Mouse (Mus musculus) adrenal gland, postnatal 25 days (tissue): Measurements from ENCODE around the gene Cd53. TPM values are rescaled to one million over a fixed set of nuclear protein-coding genes. Genes with fewer than 3 reads are reported as not detected.

Experiments
- DNase-seq: peaks from one replicate; pipeline ENCODE4 v3.0.0; 2021; ENCODE audit warnings: mixed read lengths
- long read RNA-seq: library from polyadenylated mRNA; stranded (forward); transcript quantifications from one replicate; pipeline ENCODE4 v2.0.0, GENCODE M21; 2021
- total RNA-seq: library from RNA; stranded (reverse); gene quantifications from 2 replicates; pipeline ENCODE4 v1.2.3, GENCODE M21; 2021

Gene Cd53
- total RNA-seq, result 4.9 and 5.3 TPM in 2 replicates
- long read RNA-seq, partial matches to known transcripts, result 0 of 2 reads
- long read RNA-seq, other reads (novel, unspliced or antisense), result 0 of 2 reads

DNA sequence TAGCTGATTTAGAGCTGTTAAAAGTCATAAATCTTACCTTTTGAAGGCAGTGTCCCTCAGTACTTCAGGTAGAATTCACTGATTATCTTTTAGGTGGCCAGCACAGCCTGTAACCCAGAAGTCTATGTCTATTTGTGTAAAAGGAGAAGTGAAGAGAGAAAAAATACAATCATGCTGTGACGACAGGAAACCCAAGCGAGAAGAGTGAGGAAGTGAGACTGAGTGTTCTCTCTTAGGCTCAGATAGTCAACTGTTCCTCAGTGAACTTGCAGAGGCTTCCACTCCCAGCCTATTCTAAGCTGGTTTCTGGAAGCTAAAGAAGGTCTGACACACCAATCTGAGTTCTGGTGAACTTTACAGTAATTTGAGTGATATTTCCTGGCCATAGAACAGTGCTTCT, at the start of gene Cd53:
TSS of gene Cd53 (minus strand) at position 220 of the 400 bp plus-strand sequence.
- no peak for DNase-seq

DNA sequence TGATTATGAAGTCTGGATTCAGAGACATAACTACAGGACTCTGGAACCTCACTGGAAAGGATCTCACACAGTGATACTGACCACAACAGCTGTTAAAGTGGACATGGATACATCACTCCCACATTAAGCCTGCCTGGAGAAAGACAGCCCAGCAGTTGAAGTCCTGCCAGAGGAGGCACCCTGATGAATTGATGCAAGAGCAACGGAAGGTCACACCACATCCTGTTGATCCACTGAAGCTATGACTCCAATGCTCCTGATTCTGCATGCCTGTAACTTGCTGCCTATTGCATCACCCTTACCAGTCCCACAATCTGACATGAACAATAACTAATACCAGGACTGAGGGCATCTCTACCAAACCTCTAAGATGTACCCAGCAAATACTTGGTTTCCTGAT, 42.2 kb upstream of the Cd53 start:
- DNase-seq, result no peak

DNA sequence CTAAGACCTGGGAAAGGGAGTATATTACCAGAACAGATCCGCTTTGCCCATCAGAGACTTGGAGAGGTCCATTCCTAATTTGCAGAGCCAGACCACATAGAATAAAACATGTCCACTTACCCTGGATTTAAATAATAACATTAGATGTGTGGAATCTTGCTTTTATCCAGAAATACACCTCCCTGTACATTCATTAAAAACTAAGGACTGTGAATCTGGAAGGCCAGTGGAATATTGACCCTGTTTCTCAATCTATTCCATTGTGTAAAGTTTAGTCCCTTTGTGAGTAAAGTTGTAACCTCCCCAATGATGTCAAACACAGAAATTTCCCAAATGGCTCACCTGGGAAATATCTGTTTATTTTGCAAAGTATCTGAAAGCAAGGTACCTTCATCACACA, 36.2 kb upstream of the Cd53 start, which contains the start of gene Olfr266:
TSS of gene Olfr266 (minus strand) at position 101 of the 400 bp plus-strand sequence.
- DNase-seq, result no peak

DNA sequence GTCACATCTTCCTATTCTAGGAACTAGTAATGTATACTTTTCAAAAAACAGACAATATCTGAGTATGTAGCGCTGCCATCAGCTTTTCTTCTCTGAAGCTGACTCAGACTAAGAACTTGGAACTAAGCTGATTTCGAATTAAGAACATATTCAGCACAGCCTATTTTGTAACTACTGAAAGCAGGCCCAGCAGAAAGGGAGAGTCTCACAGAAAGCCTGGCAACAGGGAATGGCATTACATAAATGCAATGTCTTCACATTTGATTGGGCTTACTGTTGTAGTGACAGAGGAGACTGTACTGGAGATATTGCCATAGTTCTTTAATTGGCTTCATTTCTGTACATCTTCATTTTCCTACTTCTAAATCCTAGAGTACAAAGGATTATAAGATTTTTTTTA, 27.7 kb upstream of the Cd53 start:
- DNase-seq, result no peak

DNA sequence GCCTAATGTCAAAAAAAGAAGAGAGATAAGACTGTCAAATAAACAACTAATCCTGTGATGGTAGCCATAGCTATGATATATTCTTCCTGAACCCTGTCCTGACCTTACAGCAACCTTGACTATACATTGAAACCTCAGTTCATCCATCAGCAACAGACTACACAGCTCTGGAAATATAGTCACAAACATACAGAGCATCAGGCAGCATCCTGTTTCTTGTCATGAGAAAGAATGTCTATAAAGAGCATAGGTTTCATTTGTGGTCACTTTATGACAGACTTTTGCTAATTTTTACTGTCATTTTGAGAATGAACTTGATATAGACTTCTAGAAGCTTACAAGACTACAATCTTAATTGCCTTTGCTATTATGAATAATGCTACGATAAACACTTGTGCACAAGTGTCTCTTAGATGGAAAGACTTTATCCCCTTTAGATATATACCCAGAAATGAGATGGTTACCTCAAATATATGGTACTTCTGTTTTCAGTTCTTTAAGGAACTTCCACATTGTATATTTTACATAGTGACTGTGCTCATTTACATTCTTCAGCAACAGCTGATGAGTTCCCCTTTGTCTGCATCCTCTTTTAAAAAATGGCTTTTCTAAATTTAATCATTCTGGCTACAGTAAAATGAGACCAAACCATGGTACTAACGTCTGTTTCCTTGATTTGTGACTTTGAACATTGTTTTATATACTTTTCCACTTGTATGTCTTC, 19.2 kb upstream of the Cd53 start:
- DNase-seq, result no peak

DNA sequence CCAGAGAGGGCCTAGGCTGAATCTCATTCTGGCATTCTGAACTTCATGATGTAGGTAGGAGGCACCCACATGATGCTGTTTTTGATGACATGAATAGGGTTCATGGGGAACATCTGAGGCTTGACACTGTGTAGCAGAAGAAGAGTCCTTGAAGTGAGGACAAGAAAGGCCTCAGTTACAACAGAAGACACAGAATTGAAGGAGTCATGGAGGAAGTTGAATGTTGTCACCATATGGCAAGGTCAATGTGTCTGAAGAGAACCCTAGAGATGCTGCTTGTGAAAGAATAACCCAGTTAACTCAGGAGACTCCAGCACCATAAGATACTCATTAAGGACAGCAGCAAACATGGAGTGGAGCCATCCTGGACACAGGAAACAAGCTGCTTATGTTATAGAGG, 8.1 kb upstream of the Cd53 start:
- DNase-seq, result no peak

DNA sequence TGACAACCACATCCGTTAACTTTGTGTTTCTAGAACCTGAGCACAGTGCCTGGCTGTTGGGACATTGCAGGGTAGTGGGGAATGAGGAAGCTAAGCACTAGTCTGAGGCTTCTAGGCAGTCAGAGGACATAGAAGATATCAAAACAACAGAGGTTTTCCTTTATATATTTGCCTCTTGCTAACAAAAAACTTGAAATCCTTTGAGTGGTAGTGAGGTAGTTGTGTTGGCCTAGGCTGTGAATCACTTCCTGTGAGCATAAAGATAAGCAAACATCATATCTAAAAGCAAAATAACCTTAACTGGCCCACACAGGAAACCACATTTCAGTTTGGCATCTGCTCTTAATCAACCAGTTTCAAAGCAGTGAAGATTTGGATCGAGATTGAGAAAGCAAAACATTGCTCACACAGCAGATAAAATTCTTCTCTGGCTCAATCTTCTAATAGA, 1.5 kb downstream of the Cd53 start:
- no peak for DNase-seq

DNA sequence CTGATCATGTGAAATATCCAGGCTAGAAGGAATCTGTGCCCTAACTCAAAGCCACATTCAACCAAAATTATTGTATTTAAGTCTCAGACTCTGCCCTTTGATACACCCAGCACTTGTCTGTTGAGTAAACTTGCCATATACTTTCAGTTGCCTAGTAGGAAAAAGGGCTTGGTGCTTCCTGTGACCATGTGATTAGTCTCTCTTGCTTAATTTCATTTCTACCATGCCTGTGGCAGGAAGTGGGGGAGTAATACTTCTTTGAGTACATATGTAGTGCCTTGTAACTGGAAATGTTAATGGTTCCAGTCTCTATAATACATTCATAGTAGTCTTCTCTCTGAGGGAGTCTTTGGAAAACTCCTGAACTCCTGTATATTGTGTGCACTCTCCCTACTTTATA, 2.0 kb downstream of the Cd53 start:
- no peak for DNase-seq

DNA sequence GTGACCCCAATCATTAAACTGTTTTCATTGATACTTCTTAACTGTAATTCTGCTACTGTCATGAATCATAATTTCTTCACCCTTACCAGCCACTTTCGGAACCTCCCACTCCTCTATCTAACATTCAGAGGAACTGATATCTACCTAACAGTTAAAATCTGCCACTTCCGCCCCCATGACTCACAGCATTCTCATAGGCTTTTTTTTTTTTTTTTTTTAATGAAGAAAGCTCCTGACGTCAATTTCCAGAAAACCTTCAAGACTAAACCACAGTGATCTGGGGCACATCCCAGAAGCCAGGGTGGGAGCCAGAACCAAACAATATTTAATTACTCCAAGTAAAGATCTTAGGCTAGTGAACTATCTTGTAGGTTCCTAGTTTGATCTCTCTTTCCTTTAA, 4.8 kb downstream of the Cd53 start:
- DNase-seq, result no peak

DNA sequence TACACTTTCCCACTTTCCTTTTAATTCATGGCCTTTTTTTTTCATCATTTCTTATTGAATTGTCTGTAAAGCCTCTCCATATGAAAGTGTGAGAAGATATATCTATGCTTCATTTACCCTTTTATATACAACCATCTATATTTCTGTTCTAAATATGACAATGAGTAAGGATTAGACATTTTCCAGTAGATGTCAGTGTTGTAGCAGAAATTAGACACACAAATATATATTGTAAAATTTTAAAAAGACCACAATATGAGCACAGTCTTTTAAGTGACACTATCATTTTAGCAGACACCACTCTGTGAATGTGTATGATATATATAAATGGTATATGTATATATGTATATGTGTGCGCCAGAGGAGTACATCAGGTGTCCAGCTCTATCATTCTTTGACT, 18.1 kb downstream of the Cd53 start:
- DNase-seq, result no peak

DNA sequence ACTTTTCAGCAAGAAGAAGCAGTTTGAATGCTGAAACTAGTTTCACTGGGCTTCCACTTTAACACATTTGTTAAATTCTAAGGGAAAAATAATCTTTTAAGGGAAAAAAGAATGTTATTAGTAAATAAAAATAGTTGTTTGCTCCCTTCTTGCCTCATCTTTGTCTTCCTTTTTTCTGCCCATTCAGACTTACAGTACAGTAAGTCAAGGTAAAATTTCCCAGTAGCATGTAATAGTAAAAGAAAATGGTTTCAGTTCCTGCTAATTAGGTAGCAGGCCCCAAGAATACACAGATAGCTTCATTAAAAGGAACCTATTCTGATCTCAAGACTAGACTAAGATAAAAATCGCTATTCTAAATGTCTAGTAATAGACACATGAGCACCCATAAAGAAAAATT, 34.1 kb downstream of the Cd53 start:
- no peak for DNase-seq

DNA sequence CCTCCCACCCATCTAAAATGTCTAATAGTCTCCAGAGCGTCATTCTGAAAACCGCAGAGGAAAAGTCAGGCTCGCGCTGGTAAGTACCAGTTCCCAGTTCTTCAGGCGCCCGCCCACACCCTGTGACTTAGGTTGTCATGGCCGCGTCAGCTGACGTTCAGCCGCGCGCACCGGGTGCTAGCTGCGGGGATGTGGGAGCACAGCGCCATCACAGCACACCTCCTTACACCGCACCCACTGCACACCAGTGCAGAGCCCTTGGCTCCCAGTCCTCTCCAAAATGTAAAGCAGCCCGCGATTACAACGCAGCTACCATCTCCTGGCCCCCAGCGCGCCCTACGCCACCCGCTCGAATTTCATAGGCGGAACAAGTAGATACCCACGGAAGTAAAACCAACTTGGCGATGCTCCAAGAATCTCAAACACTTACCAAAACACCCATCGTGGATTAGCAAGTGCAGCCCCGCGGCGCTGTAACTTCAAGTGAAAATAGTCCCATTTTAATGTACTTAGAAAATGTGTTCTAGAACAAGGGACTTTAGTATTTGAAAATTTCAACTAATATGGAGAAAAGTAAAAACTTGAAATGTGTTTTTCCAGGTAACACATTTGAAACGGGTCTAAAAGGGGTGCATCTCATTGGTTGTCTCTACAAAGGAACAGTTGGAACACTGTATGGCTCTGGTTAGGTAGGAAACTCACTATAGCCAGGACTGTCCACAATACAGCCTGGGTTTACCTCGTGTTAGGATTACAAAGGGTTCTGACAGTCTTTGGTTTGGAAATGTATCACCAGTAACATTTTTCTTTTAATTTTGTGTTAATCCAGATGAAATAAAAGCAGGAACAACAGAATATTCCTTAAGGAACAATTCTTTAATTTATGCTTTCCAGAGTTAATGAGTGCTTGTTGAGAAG, 67.7 kb downstream of the Cd53 start:
- DNase-seq, result peak; percentile 80

DNA sequence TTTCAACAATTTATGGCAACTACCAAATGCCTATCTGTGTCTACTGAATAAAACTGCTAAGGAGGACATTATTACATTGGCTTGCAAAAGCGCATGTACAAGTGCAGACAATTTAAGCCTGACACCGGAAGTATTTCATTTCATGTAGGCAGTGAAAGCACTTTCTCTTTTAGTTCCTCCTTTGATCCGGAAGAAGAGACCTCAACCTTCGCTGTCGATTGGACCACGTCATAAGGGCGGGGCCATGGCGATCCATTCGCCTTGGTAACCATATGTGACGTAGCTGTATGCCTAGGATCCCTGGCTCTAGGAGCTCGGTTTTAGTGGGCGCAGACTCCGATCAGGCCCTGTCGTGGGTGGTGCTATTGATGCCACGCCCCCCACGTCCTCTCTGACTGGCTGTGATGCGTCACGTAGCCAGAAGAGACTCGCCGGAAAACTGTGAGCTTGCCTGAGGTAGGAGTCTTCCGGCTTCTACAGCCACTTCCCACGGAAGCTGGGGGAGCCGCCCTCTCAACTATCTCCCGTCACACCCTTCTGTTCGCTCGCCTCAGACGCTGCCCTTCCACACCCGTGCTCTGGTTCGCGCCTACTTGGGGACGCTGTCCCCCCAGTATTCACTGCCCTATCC, 68.4 kb downstream of the Cd53 start:
- peak; percentile 90 for DNase-seq

Other genes starting within 250 kb of the Cd53 start
- gene Dram2, start 242.4 kb downstream of the Cd53 start, total RNA-seq, result 56.6 and 83.3 TPM in 2 replicates
- 34.0 and 38.6 TPM in 2 replicates for gene Cept1, start 242.3 kb downstream of the Cd53 start, total RNA-seq
- 18.3 and 19.4 TPM in 2 replicates for gene Lrif1, start 105.2 kb downstream of the Cd53 start, total RNA-seq
- not detected in 2 replicates for gene Olfr266, start 36.1 kb upstream of the Cd53 start, total RNA-seq
- 0.79 TPM in 1 of 2 replicates, not detected in the other for gene Kcna3, start 246.0 kb upstream of the Cd53 start, total RNA-seq